Mouse (Mus musculus) stomach, embryonic 16.5 days (tissue): Measurements from ENCODE around the gene Apobec3. TPM values are rescaled to one million over a fixed set of nuclear protein-coding genes. Genes with fewer than 3 reads are reported as not detected.
"Not testable (repeated sequence)": the region's sequence is repeated elsewhere in the genome, so short reads cannot be mapped to it uniquely, and the experiment has no call there.

Source experiments
- ATAC-seq: fragments of 200-750 bp; cut with Nextera tagmentation; 2 replicates; pipeline ENCODE4 v1.8.0; 2017; ENCODE audit warnings: moderate number of reproducible peaks, moderate TSS enrichment; ENCODE audit not compliant: insufficient read depth, low FRiP score
- H3K27ac ChIP-seq: fragments of 300-500 bp; sonication (generic); 2 replicates; pipeline ENCODE4 v1.5.1; 2014; ENCODE audit warnings: low read length
- H3K27me3 ChIP-seq: fragments of 300-500 bp; sonication (generic); 2 replicates; pipeline ENCODE4 v1.6.1; 2014; ENCODE audit warnings: low read length, control low read depth, mixed read lengths; ENCODE audit not compliant: control insufficient read depth, insufficient read depth
- H3K36me3 ChIP-seq: fragments of 300-500 bp; sonication (generic); 2 replicates; pipeline ENCODE4 v1.6.1; 2014; ENCODE audit warnings: low read length; ENCODE audit not compliant: control insufficient read depth, insufficient read depth
- H3K4me1 ChIP-seq: fragments of 300-500 bp; sonication (generic); 2 replicates; pipeline ENCODE4 v1.6.1; 2014; ENCODE audit warnings: low read length, control low read depth, mixed read lengths; ENCODE audit not compliant: control insufficient read depth, insufficient read depth
- H3K4me2 ChIP-seq: fragments of 300-500 bp; sonication (generic); 2 replicates; pipeline ENCODE4 v1.6.1; 2014; ENCODE audit warnings: low read depth, low read length, mixed read lengths
- H3K4me3 ChIP-seq: fragments of 300-500 bp; sonication (generic); replicated peaks from 2 replicates; pipeline ENCODE4 v1.5.1; 2014; ENCODE audit warnings: mild to moderate bottlenecking, low read length
- H3K9ac ChIP-seq: fragments of 300-500 bp; sonication (generic); 2 replicates; pipeline ENCODE4 v1.6.1; 2014; ENCODE audit warnings: low read length
- H3K9me3 ChIP-seq: fragments of 300-500 bp; sonication (generic); replicated peaks from 2 replicates; pipeline ENCODE4 v1.6.1; 2016; ENCODE audit warnings: low read length, control low read depth; ENCODE audit not compliant: control insufficient read depth
- WGBS: fragments of 180-500 bp; shearing (Covaris S2); extraction: QIAGEN DNeasy Blood & Tissue Kit; methylation state at CpG from one replicate; pipeline ENCODE4 v1.1.7; 2014; 5-methylcytosine and 5-hydroxymethylcytosine counted together
- polyA plus RNA-seq: library from polyadenylated mRNA; unstranded; fragments of >200 nt; fragmentation: Nextera tagmentation; extraction: Ambion mirVana; gene quantifications from 2 replicates; pipeline ENCODE4 v1.2.1, GENCODE M21; 2015

Apobec3 gene
- polyA plus RNA-seq, 1 experiment from 2014 or later, result 31.5 TPM

DNA sequence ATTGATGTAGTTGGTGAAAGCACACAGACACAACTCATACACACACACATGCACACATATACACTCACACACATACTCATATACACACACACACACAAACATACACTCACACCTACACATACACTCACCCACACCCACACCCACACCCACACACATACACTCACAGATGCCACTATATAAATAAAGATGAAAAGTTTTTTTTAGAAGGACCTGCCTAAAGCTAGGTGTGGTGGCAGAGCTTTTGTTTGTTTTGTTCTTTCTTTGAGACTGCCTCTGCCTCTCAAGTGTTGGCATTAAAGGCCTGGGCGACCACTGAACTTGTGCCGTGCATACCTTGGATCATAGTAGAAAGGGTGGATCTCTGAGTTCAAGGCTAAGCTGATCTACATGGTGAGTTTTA, 9.9 kb downstream of the Apobec3 start:
- Histone ChIP-seq H3K4me1 (peaks cover 6% of the 10 kb centered on the region; the same call in 1 of the 2 replicates), H3K4me2 (no peak overlapping the region), H3K4me3 (no peak overlapping the region), H3K27me3 (no peaks in the 10 kb centered on the region), H3K27ac (peak overlapping the region; percentile 70), H3K9me3 (no peaks in the 10 kb centered on the region), H3K36me3 (no peaks in the 10 kb centered on the region), H3K9ac (no peak overlapping the region)
- peak; percentile 28; the same call in 1 of the 2 replicates for ATAC-seq
- 66% methylated on average over 2 of the region's 2 CpGs for WGBS

DNA sequence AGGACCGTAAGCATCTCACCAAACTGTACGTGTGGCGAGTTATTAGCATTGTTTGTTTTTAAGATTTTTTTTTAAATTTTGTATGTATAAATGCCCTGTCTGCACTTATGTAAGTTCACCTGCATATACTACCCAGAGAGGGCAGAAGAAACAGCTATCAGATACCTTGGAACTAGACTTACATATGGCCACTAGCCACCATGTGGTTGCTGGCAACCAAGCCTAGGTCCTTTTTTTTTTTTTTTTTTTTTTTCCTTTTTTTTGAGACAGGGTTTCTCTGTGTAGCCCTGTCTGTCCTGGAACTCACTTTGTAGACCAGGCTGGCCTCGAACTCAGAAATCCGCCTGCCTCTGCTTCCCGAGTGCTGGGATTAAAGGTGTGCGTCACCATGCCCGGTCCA, 11.6 kb downstream of the Apobec3 start:
- H3K4me3 ChIP-seq, H3K4me2 ChIP-seq, H3K9ac ChIP-seq, H3K36me3 ChIP-seq, H3K9me3 ChIP-seq, H3K27ac ChIP-seq, H3K27me3 ChIP-seq, H3K4me1 ChIP-seq, ATAC-seq: not testable (repeated sequence)
- WGBS, result 93% methylated on average over 8 of the region's 8 CpGs

DNA sequence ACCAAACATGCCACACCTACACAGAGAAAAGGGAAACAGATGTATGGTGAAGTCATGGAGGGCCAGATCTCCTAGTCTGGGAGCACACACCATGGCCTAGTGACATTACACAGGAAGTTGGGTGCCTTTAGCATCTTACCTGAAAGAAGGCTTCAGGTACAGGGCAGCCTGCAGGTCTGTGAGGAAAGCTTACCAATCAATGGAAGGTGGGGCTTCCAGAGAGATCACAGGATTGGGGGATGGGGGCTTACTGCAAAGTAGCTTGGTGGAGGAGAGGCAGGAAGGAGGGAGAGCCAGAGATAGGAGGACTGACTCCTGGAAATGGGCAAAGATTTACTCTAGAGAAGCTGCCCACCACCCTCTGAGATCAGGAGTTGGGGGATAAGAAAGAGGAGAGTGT, 12.5 kb downstream of the Apobec3 start:
- ATAC-seq, result no peak
- Histone ChIP-seq H3K27me3 (no peaks in the 10 kb centered on the region), H3K9me3 (no peaks in the 10 kb centered on the region), H3K4me2 (no peak overlapping the region), H3K4me3 (no peak overlapping the region), H3K27ac (peak overlapping the region; percentile 42; the same call in 1 of the 2 replicates), H3K9ac (no peak overlapping the region), H3K4me1 (peaks cover 8% of the 10 kb centered on the region; the same call in 1 of the 2 replicates), H3K36me3 (no peaks in the 10 kb centered on the region)

DNA sequence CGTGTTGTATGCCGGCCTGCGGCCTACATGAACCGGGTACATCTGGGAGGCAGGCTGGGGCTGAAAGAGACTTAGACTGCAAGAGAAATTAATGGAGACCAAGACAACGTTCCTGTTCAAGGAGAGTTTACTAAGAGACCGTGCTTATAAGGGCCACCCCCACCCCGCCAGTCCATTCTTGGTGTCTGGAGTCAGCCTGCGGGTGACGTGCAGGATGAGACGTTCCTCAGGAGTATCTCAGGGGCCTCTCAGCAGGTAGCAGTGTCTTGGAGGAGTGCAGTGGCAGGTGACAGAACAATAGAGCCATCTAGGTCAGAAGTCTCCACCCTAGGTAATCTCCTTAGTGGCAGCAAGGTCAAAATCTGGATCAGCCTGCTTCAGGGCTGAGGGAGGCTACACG, 13.2 kb downstream of the Apobec3 start:
- H3K4me1 ChIP-seq, H3K9ac ChIP-seq, H3K9me3 ChIP-seq, H3K4me2 ChIP-seq, ATAC-seq, H3K27ac ChIP-seq, H3K36me3 ChIP-seq, H3K4me3 ChIP-seq, H3K27me3 ChIP-seq: not testable (repeated sequence)
- WGBS, result 78% methylated on average over 11 of the region's 11 CpGs

DNA sequence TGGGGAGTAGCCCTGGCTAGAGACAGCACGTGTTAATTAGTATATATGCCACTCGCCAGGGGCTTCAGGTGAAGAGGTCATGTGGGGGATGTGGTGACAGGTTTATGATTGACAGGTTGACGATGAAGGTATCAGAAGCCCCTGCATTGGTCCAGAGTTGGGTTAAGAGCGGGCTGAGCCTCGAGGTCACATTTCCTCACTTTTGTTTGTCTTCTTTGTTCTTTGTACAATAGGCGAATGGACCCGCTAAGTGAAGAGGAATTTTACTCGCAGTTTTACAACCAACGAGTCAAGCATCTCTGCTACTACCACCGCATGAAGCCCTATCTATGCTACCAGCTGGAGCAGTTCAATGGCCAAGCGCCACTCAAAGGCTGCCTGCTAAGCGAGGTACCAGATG, 13.8 kb downstream of the Apobec3 start:
- H3K36me3 ChIP-seq, result no peaks in the 10 kb centered on the region

DNA sequence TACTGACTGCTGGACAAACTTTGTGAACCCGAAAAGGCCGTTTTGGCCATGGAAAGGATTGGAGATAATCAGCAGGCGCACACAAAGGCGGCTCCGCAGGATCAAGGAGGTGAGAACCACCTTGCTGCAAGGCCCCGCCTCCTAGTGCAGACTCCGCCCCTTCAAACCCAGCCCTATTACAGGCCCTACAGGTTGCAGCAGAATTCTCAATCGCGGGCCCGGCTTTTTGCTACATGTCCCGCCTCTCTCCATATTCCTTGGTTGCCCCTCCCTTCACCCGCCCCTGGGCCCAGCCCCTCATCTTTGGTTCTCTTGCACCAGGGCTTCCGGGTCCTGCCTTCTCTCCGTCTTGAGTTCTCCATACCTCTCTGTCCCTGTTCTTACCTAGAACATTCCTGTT, 15.4 kb downstream of the Apobec3 start:
- H3K9me3 ChIP-seq, result no peaks in the 10 kb centered on the region
- ATAC-seq, result peak; percentile 81
- H3K4me3 ChIP-seq, result no peak overlapping the region
- no peak overlapping the region for H3K4me2 ChIP-seq
- 0 out of 2 replicates have a peak overlapping the region, but pooled peaks have one; percentile 27 for H3K27ac ChIP-seq
- no peaks in the 10 kb centered on the region for H3K27me3 ChIP-seq
- 28% methylated on average over 14 of the region's 14 CpGs for WGBS
- no peak overlapping the region for H3K9ac ChIP-seq
- H3K4me1 ChIP-seq, result peaks cover 7% of the 10 kb centered on the region; the same call in 1 of the 2 replicates
- no peaks in the 10 kb centered on the region for H3K36me3 ChIP-seq

More for the DNA sequence above, 13.8 kb downstream of the Apobec3 start:
- no peaks in the 10 kb centered on the region for H3K27me3 ChIP-seq
- H3K4me2 ChIP-seq, result no peak overlapping the region
- peaks cover 8% of the 10 kb centered on the region; the same call in 1 of the 2 replicates for H3K4me1 ChIP-seq
- 75% methylated on average over 12 of the region's 12 CpGs for WGBS
- no peak overlapping the region for H3K9ac ChIP-seq
- H3K9me3 ChIP-seq, result no peaks in the 10 kb centered on the region
- ATAC-seq, result no peak
- no peak overlapping the region for H3K27ac ChIP-seq
- no peak overlapping the region for H3K4me3 ChIP-seq

DNA sequence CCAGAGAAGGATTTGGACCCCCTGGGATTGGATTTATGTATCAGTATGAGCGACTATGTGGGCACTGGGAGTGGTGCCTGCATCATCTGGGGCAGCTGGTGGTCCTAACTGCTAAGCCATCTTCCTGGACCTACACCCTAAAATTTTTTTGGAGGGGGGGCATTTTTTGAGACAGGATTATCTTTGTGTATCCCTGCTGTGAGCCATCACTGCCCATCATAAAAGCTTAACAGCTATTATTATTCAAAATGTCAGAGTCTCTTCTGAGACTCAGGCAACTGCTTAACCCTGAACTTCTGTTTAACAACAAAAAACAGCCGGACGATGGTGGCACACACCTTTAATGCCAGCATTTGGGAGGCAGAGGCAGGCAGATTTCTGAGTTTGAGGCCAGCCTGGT, 17.5 kb downstream of the Apobec3 start:
- 90% methylated on average over 3 of the region's 3 CpGs for WGBS
- H3K9ac ChIP-seq, ATAC-seq: not testable (repeated sequence)

DNA sequence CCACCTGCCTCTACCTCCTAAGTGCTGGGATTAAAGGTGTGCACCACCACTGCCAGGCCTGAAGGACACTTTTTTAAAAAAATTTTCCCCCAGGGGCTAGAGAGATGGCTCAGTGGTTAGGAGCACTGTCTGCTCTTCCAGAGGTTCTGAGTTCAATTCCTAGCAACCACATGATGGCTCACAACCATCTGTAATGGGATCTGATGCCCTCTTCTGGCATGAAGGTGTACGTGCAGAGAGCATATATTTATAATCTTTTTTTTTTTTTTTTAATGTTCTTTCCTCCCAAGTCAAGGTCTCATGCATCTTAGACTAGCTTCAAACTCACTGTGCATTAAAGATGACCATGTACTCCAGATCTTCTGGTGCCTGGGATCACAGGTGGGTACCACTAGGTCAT, 19.4 kb downstream of the Apobec3 start:
- not testable (repeated sequence) for H3K27ac ChIP-seq, H3K9me3 ChIP-seq, H3K27me3 ChIP-seq, H3K4me3 ChIP-seq, ATAC-seq, H3K4me2 ChIP-seq, H3K9ac ChIP-seq, H3K36me3 ChIP-seq, H3K4me1 ChIP-seq
- WGBS, result 88% methylated on average over 1 of the region's 1 CpGs

More for the DNA sequence above, 17.5 kb downstream of the Apobec3 start:
- not testable (repeated sequence) for H3K27me3 ChIP-seq, H3K4me1 ChIP-seq, H3K4me3 ChIP-seq, H3K4me2 ChIP-seq, H3K27ac ChIP-seq, H3K9me3 ChIP-seq, H3K36me3 ChIP-seq

DNA sequence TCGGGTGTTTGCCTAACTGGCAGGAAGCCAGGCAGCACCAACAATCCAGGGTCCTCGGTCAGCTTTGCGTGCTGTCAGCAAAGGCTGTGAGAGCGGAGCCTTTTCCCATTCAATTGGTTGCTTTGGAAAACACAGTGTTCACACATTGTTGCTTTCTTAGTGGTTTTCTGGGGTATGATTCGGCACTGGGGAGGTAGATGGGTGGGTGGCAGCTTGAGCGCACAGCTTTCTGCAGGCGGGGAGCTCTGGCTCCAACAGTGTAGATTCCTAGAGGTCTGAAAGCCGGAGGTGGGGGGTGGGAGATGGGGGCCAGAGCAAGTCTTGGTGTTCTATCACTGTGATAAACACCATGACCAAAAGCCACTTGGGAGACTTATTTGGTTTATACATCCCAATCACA, 19.9 kb downstream of the Apobec3 start:
- Histone ChIP-seq H3K4me3 (no peak overlapping the region), H3K9me3 (no peaks in the 10 kb centered on the region), H3K36me3 (no peaks in the 10 kb centered on the region), H3K4me2 (no peak overlapping the region), H3K9ac (no peak overlapping the region), H3K27ac (no peak overlapping the region), H3K4me1 (peaks cover 3% of the 10 kb centered on the region; the same call in 1 of the 2 replicates), H3K27me3 (no peaks in the 10 kb centered on the region)
- 77% methylated on average over 8 of the region's 8 CpGs for WGBS
- ATAC-seq, result no peak
